18 mouse cellular contexts compared by ENCODE assay signal in genomic region chr11:106982351-106982750, GRCm38 (mm10). TPM values are rescaled to one million over a fixed set of nuclear protein-coding genes. Genes with fewer than 3 reads are reported as not detected.
DNase-seq lines count a peak whose midpoint lies in the region; ATAC-seq and TF ChIP-seq lines count a peak whose summit lies in the region.
"Had no signal": no experiment of that assay in that cellular context is flagged by ENCODE, and none has a peak within 500 bp of the region (broad histone marks: within the 10 kb centered on the region; RNA-seq: fewer than 3 reads in every experiment).

No protein-coding gene starts in this region.

- peak; percentile 50 for DNase-seq in heart, postnatal 0 days (ENCODE audit: low spot score)
- no peak for DNase-seq in heart, postnatal 25 days (ENCODE audit: low spot score)
- peak; percentile 44 for DNase-seq in lung, embryonic 14.5 days
- no peak for DNase-seq in lung, adult 18-20 months
- DNase-seq in brain, adult 2 months (ENCODE audit: low read depth, low spot score): peak; percentile 43
- no peak for DNase-seq in midbrain, embryonic 11.5 days (ENCODE audit: low spot score, missing footprints)
- no peak for DNase-seq in cerebellum, adult 18-20 months
- DNase-seq: cerebellum, adult 8-10 months; embryo, embryonic 11 days; forebrain, postnatal 0 days; gastrocnemius, postnatal 14 days; liver; right cerebral cortex, adult 18-20 months had no signal

- peak overlapping the region; percentile 49 for H3K27ac ChIP-seq in heart, postnatal 0 days (ENCODE audit: low read depth)
- H3K27ac ChIP-seq in lung, embryonic 14.5 days (ENCODE audit: low read depth): no peak overlapping the region
- 0 out of 2 replicates have a peak overlapping the region, but pooled peaks have one; percentile 26 for H3K27ac ChIP-seq in stomach, embryonic 16.5 days (ENCODE audit: low read length)
- H3K27ac ChIP-seq in midbrain, embryonic 11.5 days (ENCODE audit: low read depth, low read length): no peak overlapping the region
- H3K27ac ChIP-seq: hindbrain, embryonic 15.5 days; macrophage had no signal

- H3K9me3 ChIP-seq in heart, postnatal 0 days (replicated peaks; ENCODE audit: control insufficient read depth, low read length): no peaks in the 10 kb centered on the region
- H3K9me3 ChIP-seq in lung, embryonic 14.5 days (ENCODE audit: low read depth, low read length): no peaks in the 10 kb centered on the region
- H3K9me3 ChIP-seq in stomach, embryonic 16.5 days (replicated peaks; ENCODE audit: control insufficient read depth, low read length): no peaks in the 10 kb centered on the region
- H3K9me3 ChIP-seq in midbrain, embryonic 11.5 days (ENCODE audit: control insufficient read depth, low read length): no peaks in the 10 kb centered on the region
- H3K9me3 ChIP-seq: hindbrain, embryonic 15.5 days had no signal

- peak; percentile 51; the same call in 1 of the 2 replicates for ATAC-seq in heart, postnatal 0 days (ENCODE audit: insufficient read depth, low read depth)
- ATAC-seq in lung, embryonic 14.5 days (ENCODE audit: insufficient read depth): no peak
- ATAC-seq in stomach, embryonic 16.5 days (ENCODE audit: insufficient read depth, low FRiP score): no peak
- ATAC-seq in midbrain, embryonic 11.5 days (ENCODE audit: low FRiP score): no peak
- ATAC-seq: activated CD4-positive, CD25-positive, alpha-beta regulatory T cell, adult 4 months; forebrain, postnatal 0 days had no signal

- no peak for TF ChIP-seq CTCF in heart, postnatal 0 days (IDR thresholded peaks at IDR 0.05; ENCODE audit: low read depth)
- TF ChIP-seq CTCF in lung, embryonic 14.5 days (IDR thresholded peaks at IDR 0.05; ENCODE audit: low read depth): no peak

- no peak for TF ChIP-seq EP300 in heart, postnatal 0 days (IDR thresholded peaks at IDR 0.05; ENCODE audit: low read depth)

- intact Hi-C loops in heart, postnatal 25 days (cut with DNase I): no loop called here

- H3K9ac ChIP-seq in heart, postnatal 0 days (replicated peaks; ENCODE audit: low read depth, low read length): no peak overlapping the region
- no peak overlapping the region for H3K9ac ChIP-seq in lung, embryonic 14.5 days
- H3K9ac ChIP-seq in stomach, embryonic 16.5 days (ENCODE audit: low read length): no peak overlapping the region
- H3K9ac ChIP-seq in midbrain, embryonic 11.5 days (ENCODE audit: low read length): no peak overlapping the region
- H3K9ac ChIP-seq: forebrain, postnatal 0 days; hindbrain, embryonic 15.5 days had no signal

- H3K4me3 ChIP-seq in heart, postnatal 0 days (ENCODE audit: low read depth, low read length): no peak overlapping the region
- no peak overlapping the region for H3K4me3 ChIP-seq in lung, embryonic 14.5 days (ENCODE audit: low read depth, low read length)
- H3K4me3 ChIP-seq in stomach, embryonic 16.5 days (replicated peaks; ENCODE audit: low read length): no peak overlapping the region
- no peak overlapping the region for H3K4me3 ChIP-seq in midbrain, embryonic 11.5 days (ENCODE audit: low read depth, low read length)
- H3K4me3 ChIP-seq: hindbrain, embryonic 15.5 days had no signal

- no peak overlapping the region for H3K4me2 ChIP-seq in heart, postnatal 0 days (ENCODE audit: low read depth, low read length)
- no peak overlapping the region for H3K4me2 ChIP-seq in lung, embryonic 14.5 days
- H3K4me2 ChIP-seq in stomach, embryonic 16.5 days (ENCODE audit: low read depth, low read length): no peak overlapping the region
- H3K4me2 ChIP-seq in midbrain, embryonic 11.5 days: no peak overlapping the region
- H3K4me2 ChIP-seq: hindbrain, embryonic 15.5 days had no signal

- H3K36me3 ChIP-seq in heart, postnatal 0 days (replicated peaks; ENCODE audit: control insufficient read depth, insufficient read depth, low read length): peaks cover 5% of the 10 kb centered on the region
- peaks cover 5% of the 10 kb centered on the region for H3K36me3 ChIP-seq in lung, embryonic 14.5 days (ENCODE audit: insufficient read depth)
- H3K36me3 ChIP-seq in stomach, embryonic 16.5 days (ENCODE audit: control insufficient read depth, insufficient read depth, low read length): 0 out of 2 replicates have a peak, but pooled peaks cover 4% of the 10 kb centered on the region
- 0 out of 2 replicates have a peak, but pooled peaks cover 3% of the 10 kb centered on the region for H3K36me3 ChIP-seq in midbrain, embryonic 11.5 days (ENCODE audit: control insufficient read depth, insufficient read depth, low read length)
- H3K36me3 ChIP-seq: hindbrain, embryonic 15.5 days had no signal

- 0 out of 2 replicates have a peak, but pooled peaks cover 4% of the 10 kb centered on the region for H3K4me1 ChIP-seq in heart, postnatal 0 days (ENCODE audit: control insufficient read depth, insufficient read depth)
- H3K4me1 ChIP-seq in lung, embryonic 14.5 days (ENCODE audit: insufficient read depth): no peaks in the 10 kb centered on the region
- H3K4me1 ChIP-seq in stomach, embryonic 16.5 days (ENCODE audit: control insufficient read depth, insufficient read depth, low read length): no peaks in the 10 kb centered on the region
- no peaks in the 10 kb centered on the region for H3K4me1 ChIP-seq in midbrain, embryonic 11.5 days (ENCODE audit: control insufficient read depth, insufficient read depth, low read length)
- H3K4me1 ChIP-seq: hindbrain, embryonic 15.5 days had no signal

- WGBS in heart, postnatal 0 days: 22% methylated on average over 5 of the region's 5 CpGs
- 18% methylated on average over 5 of the region's 5 CpGs for WGBS in lung, embryonic 14.5 days
- WGBS in stomach, embryonic 16.5 days: 21% methylated on average over 5 of the region's 5 CpGs
- WGBS in midbrain, embryonic 11.5 days: 66% methylated on average over 5 of the region's 5 CpGs

- H3K27me3 ChIP-seq in heart, postnatal 0 days (ENCODE audit: control insufficient read depth, insufficient read depth, low read length): no peaks in the 10 kb centered on the region
- H3K27me3 ChIP-seq in lung, embryonic 14.5 days (ENCODE audit: insufficient read depth, low read length): no peaks in the 10 kb centered on the region
- no peaks in the 10 kb centered on the region for H3K27me3 ChIP-seq in stomach, embryonic 16.5 days (ENCODE audit: control insufficient read depth, insufficient read depth, low read length)
- no peaks in the 10 kb centered on the region for H3K27me3 ChIP-seq in midbrain, embryonic 11.5 days (ENCODE audit: control insufficient read depth, insufficient read depth, low read length)
- H3K27me3 ChIP-seq: hindbrain, embryonic 15.5 days had no signal

RNA-seq across cellular contexts. Expression of gene Kpna2, which starts 17.0 kb away (rescaled TPM):
- 177 and 180 TPM in 2 replicates for total RNA-seq in heart, postnatal 0 days (2014; rRNA removed; ENCODE audit: low replicate concordance)
- 109 and 124 TPM in 2 replicates for polyA plus RNA-seq in heart, postnatal 0 days (2015; fragmentation: Nextera tagmentation; extraction: Ambion mirVana)
- total RNA-seq in heart, postnatal 25 days (2021): 10 to 100 TPM; 69.0 to 75.5 TPM
- polyA plus RNA-seq in lung, embryonic 14.5 days (2014; fragmentation: Nextera tagmentation; extraction: Ambion mirVana): 563 and 575 TPM in 2 replicates
- 297 and 327 TPM in 2 replicates for polyA plus RNA-seq in stomach, embryonic 16.5 days (2015; fragmentation: Nextera tagmentation; extraction: Ambion mirVana)
- polyA plus RNA-seq in midbrain, embryonic 11.5 days (2014; fragmentation: Nextera tagmentation; extraction: Ambion mirVana): 740 and 767 TPM in 2 replicates

RNA-seq across cellular contexts. Expression of gene 1810010H24Rik, which starts 43.1 kb away (rescaled TPM):
- 1.7 and 4.0 TPM in 2 replicates for total RNA-seq in heart, postnatal 0 days (2014; rRNA removed; ENCODE audit: low replicate concordance)
- 2.6 and 3.4 TPM in 2 replicates for polyA plus RNA-seq in heart, postnatal 0 days (2015; fragmentation: Nextera tagmentation; extraction: Ambion mirVana)
- total RNA-seq in heart, postnatal 25 days (2021): 1 to 10 TPM; 2.3 TPM
- 5.1 and 7.3 TPM in 2 replicates for polyA plus RNA-seq in lung, embryonic 14.5 days (2014; fragmentation: Nextera tagmentation; extraction: Ambion mirVana)
- 2.0 TPM in 2 replicates for polyA plus RNA-seq in stomach, embryonic 16.5 days (2015; fragmentation: Nextera tagmentation; extraction: Ambion mirVana)
- 3.6 and 4.1 TPM in 2 replicates for polyA plus RNA-seq in midbrain, embryonic 11.5 days (2014; fragmentation: Nextera tagmentation; extraction: Ambion mirVana)
- total RNA-seq: monocyte, adult 5-6 weeks had no signal

Comparison
In these comparisons a context has a peak if more than half of its experiments do, and no peak if none do; other contexts are left out.
1. DNase-seq: peak in heart, postnatal 0 days (single experiment), lung, embryonic 14.5 days (single experiment) and brain, adult 2 months (single experiment); none in heart, postnatal 25 days (single experiment), lung, adult 18-20 months (0 of 2), midbrain, embryonic 11.5 days (single experiment) and cerebellum, adult 18-20 months (0 of 2).
2. H3K27ac ChIP-seq: peak in heart, postnatal 0 days (single experiment) and stomach, embryonic 16.5 days (single experiment); none in lung, embryonic 14.5 days (single experiment) and midbrain, embryonic 11.5 days (single experiment).